Mouse (Mus musculus) intestine, postnatal 0 days (tissue): Measurements from ENCODE around the gene Mrgpre. TPM values are rescaled to one million over a fixed set of nuclear protein-coding genes. Genes with fewer than 3 reads are reported as not detected.

Experiments
- ATAC-seq: fragments of 200-750 bp; cut with Nextera tagmentation; 2 replicates; pipeline ENCODE4 v1.8.0; 2017; ENCODE audit warnings: mild to moderate bottlenecking, moderate TSS enrichment, moderate library complexity
- H3K27ac ChIP-seq: fragments of 300-500 bp; sonication (generic); 2 replicates; pipeline ENCODE4 v1.5.1; 2014; ENCODE audit warnings: mild to moderate bottlenecking, low read depth, low read length, moderate library complexity
- H3K27me3 ChIP-seq: fragments of 300-500 bp; sonication (generic); replicated peaks from 2 replicates; pipeline ENCODE4 v1.6.1; 2014; ENCODE audit warnings: low read length, mixed read lengths; ENCODE audit not compliant: control insufficient read depth, insufficient read depth
- H3K36me3 ChIP-seq: fragments of 300-500 bp; sonication (generic); 2 replicates; pipeline ENCODE4 v1.6.1; 2014; ENCODE audit warnings: mild to moderate bottlenecking, moderate library complexity; ENCODE audit not compliant: control insufficient read depth, insufficient read depth
- H3K4me1 ChIP-seq: fragments of 300-500 bp; sonication (generic); replicated peaks from 2 replicates; pipeline ENCODE4 v1.6.1; 2014; ENCODE audit warnings: antibody characterized with exemption, low read length, mixed read lengths; ENCODE audit not compliant: control insufficient read depth, insufficient read depth
- H3K4me2 ChIP-seq: fragments of 300-500 bp; sonication (generic); replicated peaks from 2 replicates; pipeline ENCODE4 v1.6.1; 2014; ENCODE audit warnings: low read depth, mild to moderate bottlenecking, moderate library complexity
- H3K4me3 ChIP-seq: fragments of 300-500 bp; sonication (generic); 2 replicates; pipeline ENCODE4 v1.5.1; 2014; ENCODE audit warnings: low read depth, low read length
- H3K9ac ChIP-seq: fragments of 300-500 bp; sonication (generic); 2 replicates; pipeline ENCODE4 v1.6.1; 2014; ENCODE audit warnings: mild to moderate bottlenecking, low read depth, low read length
- H3K9me3 ChIP-seq: fragments of 300-500 bp; sonication (generic); 2 replicates; pipeline ENCODE4 v1.6.1; 2016; ENCODE audit warnings: mixed run types; ENCODE audit not compliant: control insufficient read depth
- CTCF ChIP-seq: sonication (generic); IDR thresholded peaks from 2 replicates; pipeline ENCODE4 v1.5.1; 2016; ENCODE audit warnings: low read depth, mild to moderate bottlenecking, control low read depth, antibody characterized with exemption, moderate library complexity
- WGBS: fragments of 180-500 bp; shearing (Covaris S2); extraction: QIAGEN DNeasy Blood & Tissue Kit; methylation state at CpG from one replicate; pipeline ENCODE4 v1.1.7; 2014; 5-methylcytosine and 5-hydroxymethylcytosine counted together
- polyA plus RNA-seq: library from polyadenylated mRNA; unstranded; fragments of >200 nt; fragmentation: Nextera tagmentation; extraction: Ambion mirVana; gene quantifications from 2 replicates; pipeline ENCODE4 v1.2.1, GENCODE M21; 2015

The Mrgpre gene
- polyA plus RNA-seq = 1.0 and 1.5 TPM in 2 replicates

DNA sequence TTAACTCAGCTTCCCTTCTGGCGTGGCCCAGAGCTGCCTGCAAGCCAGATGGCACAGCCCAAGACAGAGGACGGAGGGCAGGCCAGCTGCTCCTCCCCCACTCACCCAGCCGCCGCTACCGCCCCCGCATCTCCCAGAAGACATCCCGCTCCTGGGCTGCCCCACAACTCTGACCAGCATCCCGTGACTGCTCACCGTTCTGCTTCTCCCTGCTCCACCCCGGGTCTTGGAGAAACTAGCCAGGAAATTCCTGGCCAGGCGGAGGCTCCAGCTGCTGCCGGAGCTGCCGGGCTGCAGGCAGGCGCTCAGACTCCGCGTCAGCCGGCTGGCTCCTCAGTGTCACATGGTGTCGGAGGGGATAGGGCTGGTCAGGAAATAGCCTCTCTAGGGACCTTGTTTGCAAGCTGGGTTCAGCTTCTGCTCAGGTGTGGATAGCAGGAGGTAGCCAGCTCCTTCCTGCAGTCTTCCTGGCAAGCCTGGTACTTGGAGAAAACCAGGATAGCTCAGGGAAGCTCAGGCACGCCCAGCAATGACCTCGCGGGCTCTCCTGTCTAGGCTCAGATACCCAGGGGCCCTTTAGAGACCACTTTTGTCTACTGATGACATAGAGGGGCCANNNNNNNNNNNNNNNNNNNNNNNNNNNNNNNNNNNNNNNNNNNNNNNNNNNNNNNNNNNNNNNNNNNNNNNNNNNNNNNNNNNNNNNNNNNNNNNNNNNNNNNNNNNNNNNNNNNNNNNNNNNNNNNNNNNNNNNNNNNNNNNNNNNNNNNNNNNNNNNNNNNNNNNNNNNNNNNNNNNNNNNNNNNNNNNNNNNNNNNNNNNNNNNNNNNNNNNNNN is at the start of gene Mrgpre:
Gene Mrgpre, minus strand, starts transcription at position 505 of the 834 bp plus-strand sequence.
- peak; percentile 82 for ATAC-seq
- H3K4me3 ChIP-seq = peak within 1 kb of the TSS; percentile 35
- H3K9me3 ChIP-seq = no peaks in the 10 kb centered on the region
- no peaks in the 10 kb centered on the region for H3K36me3 ChIP-seq
- WGBS = 2% methylated on average over 21 of the region's 21 CpGs
- 0 out of 2 replicates have a peak within 1 kb of the TSS, but pooled peaks have one; percentile 2 for H3K27ac ChIP-seq
- H3K4me1 ChIP-seq = no peaks in the 10 kb centered on the region
- H3K4me2 ChIP-seq = peak within 1 kb of the TSS; percentile 70
- no peak for TF ChIP-seq CTCF
- H3K27me3 ChIP-seq = no peaks in the 10 kb centered on the region
- peak within 1 kb of the TSS; percentile 32 for H3K9ac ChIP-seq

DNA sequence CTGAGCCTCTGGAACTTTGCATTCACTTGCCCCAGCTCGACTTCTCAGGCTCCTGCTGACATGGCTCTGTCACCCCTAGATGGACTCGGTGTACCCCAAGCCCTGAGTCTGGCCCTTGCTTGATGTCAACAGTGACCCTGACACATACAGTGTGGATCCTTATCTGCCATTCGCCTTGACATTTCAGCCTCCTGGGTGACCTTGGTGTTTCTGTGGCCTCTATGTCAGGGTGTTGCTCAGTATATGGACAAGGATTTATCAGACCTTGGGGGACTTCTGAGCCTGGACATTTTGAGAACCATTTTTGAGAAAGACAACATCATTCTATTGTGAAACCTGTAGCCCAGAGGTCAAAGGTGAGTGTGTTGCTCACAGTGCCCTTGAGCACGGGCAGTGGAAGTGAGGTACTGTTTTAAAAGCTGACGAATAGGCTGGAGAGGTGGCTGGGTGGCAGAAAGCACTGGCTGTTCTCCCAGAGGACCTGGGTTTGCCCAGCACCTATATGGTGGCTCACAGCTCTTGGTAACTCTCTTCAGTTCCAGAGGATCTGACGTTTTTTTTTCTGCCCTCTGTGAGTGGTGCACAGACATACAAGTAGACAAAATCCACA is 49.4 kb upstream of the Mrgpre start:
- Histone ChIP-seq H3K4me1 (0 out of 2 replicates have a peak, but pooled peaks cover 4% of the 10 kb centered on the region), H3K27me3 (no peaks in the 10 kb centered on the region), H3K4me2 (no peak overlapping the region), H3K9me3 (no peaks in the 10 kb centered on the region), H3K36me3 (peaks cover 20% of the 10 kb centered on the region; the same call in 1 of the 2 replicates), H3K9ac (no peak overlapping the region), H3K4me3 (no peak overlapping the region), H3K27ac (no peak overlapping the region)
- no peak for ATAC-seq
- TF ChIP-seq CTCF = no peak
- 62% methylated on average over 6 of the region's 6 CpGs for WGBS

- Histone ChIP-seq H3K27me3 (no peaks in the 10 kb centered on the region), H3K4me2 (no peak overlapping the region), H3K36me3 (peaks cover 9% of the 10 kb centered on the region; the same call in 1 of the 2 replicates), H3K4me3 (no peak overlapping the region), H3K9me3 (no peaks in the 10 kb centered on the region), H3K27ac (no peak overlapping the region), H3K9ac (no peak overlapping the region), H3K4me1 (0 out of 2 replicates have a peak, but pooled peaks cover 4% of the 10 kb centered on the region)
- ATAC-seq = no peak
- TF ChIP-seq CTCF = no peak
- WGBS = 91% methylated on average over 2 of the region's 2 CpGs
Observed at GRCm38 (mm10) chr7:143832611-143833010, 48.3 kb upstream of the Mrgpre start.

DNA sequence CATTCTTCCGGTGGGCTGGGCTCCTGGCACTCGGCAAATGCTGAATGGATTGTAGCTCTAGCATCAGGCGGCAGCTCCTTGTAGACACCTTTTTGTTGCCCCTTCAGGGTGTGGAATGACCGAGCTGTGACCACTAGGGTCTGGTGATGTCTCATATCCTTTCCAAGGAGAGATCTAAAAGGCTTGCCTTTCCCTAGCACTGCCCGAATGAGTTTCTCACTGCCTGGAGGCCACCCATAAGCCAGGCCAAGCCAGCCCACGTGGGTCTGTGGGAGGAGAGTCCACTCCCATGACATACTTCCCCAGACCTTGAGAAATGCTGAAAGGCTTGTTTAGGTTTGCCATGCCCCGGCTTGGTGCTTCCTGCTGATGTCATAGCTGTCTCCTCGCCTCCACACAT is 47.9 kb upstream of the Mrgpre start:
- H3K9ac ChIP-seq = no peak overlapping the region
- 55% methylated on average over 8 of the region's 8 CpGs for WGBS

GRCm38 (mm10) chr7:143830399-143830798 is 46.1 kb upstream of the Mrgpre start:
- no peak for ATAC-seq
- H3K9me3 ChIP-seq = no peaks in the 10 kb centered on the region

More for the DNA sequence above, 47.9 kb upstream of the Mrgpre start:
- Histone ChIP-seq H3K9me3 (no peaks in the 10 kb centered on the region), H3K27ac (peak overlapping the region; percentile 60; the same call in 1 of the 2 replicates), H3K36me3 (peaks cover 5% of the 10 kb centered on the region; the same call in 1 of the 2 replicates), H3K27me3 (no peaks in the 10 kb centered on the region), H3K4me3 (no peak overlapping the region), H3K4me1 (0 out of 2 replicates have a peak, but pooled peaks cover 4% of the 10 kb centered on the region), H3K4me2 (no peak overlapping the region; the same call in 1 of the 2 replicates)
- no peak for ATAC-seq
- TF ChIP-seq CTCF = no peak

More at GRCm38 (mm10) chr7:143830399-143830798, 46.1 kb upstream of the Mrgpre start:
- H3K4me2 ChIP-seq = peak overlapping the region; percentile 80
- no peaks in the 10 kb centered on the region; the same call in 1 of the 2 replicates for H3K36me3 ChIP-seq
- WGBS = 9% methylated on average over 6 of the region's 6 CpGs
- no peaks in the 10 kb centered on the region for H3K27me3 ChIP-seq
- H3K9ac ChIP-seq = peak overlapping the region; percentile 19; the same call in 1 of the 2 replicates
- H3K4me1 ChIP-seq = 0 out of 2 replicates have a peak, but pooled peaks cover 4% of the 10 kb centered on the region
- no peak for TF ChIP-seq CTCF
- H3K4me3 ChIP-seq = peak overlapping the region; percentile 63
- H3K27ac ChIP-seq = no peak overlapping the region
